Mouse (Mus musculus): Measurements from ENCODE around the gene Gapdhs. TPM values are rescaled to one million over a fixed set of nuclear protein-coding genes. Genes with fewer than 3 reads are reported as not detected.
A peak's percentile ranks its signal among the peaks of the same experiment; 100 is the strongest.
"Not testable (repeated sequence)": the region's sequence is repeated elsewhere in the genome, so short reads cannot be mapped to it uniquely, and the experiment has no call there.

The Gapdhs gene
- polyA plus RNA-seq, 2 experiments, result not detected

DNA sequence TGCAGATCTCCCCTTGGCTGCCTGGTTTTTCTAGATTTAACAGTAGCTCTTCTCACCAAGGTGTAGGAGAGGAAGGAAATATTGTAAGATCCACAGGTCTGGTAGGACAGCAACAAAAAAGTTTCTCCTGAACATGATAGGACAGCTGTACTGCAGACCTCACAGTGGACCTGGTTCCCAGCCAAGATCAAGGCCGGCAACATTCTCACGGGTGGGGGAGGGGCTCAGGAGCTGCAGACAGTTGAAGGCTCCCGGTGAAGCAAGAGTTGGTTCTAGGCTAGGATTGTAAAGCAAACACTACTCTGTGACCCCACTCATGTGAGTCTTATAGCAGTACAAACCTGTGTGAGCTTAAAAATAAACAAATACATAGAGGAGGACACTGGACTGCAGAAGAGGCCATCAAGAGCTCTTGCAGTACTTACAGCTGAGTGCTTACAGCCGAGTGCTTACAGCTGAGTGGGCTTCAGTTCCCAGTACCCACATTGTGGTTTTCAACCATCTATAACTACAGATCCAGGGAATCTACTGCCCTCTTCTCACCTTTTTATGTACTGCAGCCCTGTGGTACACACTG lies 629 bp upstream of the Gapdhs start:
- DNase-seq (ENCODE audit: low spot score) (no peak), ATAC-seq (ENCODE audit: low FRiP score, low read depth) (no peak)
- no peaks in the 10 kb centered on the region for H3K36me3 ChIP-seq (ENCODE audit: control insufficient read depth, insufficient read depth, low read length)
- no peak overlapping the region for H3K4me3 ChIP-seq (replicated peaks; ENCODE audit: low read length)
- no peak for TF ChIP-seq POLR2A (IDR thresholded peaks at IDR 0.05; ENCODE audit: borderline replicate concordance, extremely low read depth, insufficient read depth, insufficient read length)
- no peak overlapping the region for H3K4me2 ChIP-seq (replicated peaks; ENCODE audit: low read depth, low read length, severe bottlenecking)
- no peaks in the 10 kb centered on the region for H3K27me3 ChIP-seq (ENCODE audit: control insufficient read depth, insufficient read depth, low read length)
- WGBS, result 37% methylated on average over 4 of the region's 4 CpGs
- H3K9me3 ChIP-seq (ENCODE audit: control insufficient read depth, low read length), result no peaks in the 10 kb centered on the region
- no peak overlapping the region for H3K9ac ChIP-seq (ENCODE audit: low read depth, low read length, severe bottlenecking)
- no peak overlapping the region for H3K27ac ChIP-seq (replicated peaks; ENCODE audit: low read depth, low read length)
- no peaks in the 10 kb centered on the region for H3K4me1 ChIP-seq (ENCODE audit: control insufficient read depth, insufficient read depth, low read length)

DNA sequence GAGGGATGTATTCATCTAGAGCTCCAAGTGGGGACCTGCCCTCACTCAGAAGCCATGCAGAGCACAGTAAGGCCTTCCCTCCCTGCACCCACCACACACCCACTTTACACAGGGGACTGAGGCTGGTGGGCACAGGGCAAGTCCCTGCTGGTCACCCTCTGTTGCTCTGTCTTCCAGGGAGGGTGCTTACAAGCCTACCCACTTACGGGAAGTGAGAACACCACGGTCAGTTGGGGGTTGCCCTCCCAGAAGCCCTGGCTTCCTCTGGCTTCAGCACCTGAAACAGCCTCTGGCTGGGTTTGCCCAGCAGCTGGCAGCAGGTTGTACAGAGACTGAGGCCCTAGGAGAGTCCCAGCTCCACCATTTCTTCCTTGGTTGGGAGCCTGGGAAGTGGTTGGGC lies 911 bp downstream of the Gapdhs start:
- not testable (repeated sequence) for ATAC-seq (ENCODE audit: low FRiP score, low read depth); H3K4me2 ChIP-seq (replicated peaks; ENCODE audit: low read depth, low read length, severe bottlenecking); DNase-seq (ENCODE audit: low spot score); H3K4me1 ChIP-seq (ENCODE audit: control insufficient read depth, insufficient read depth, low read length); H3K9ac ChIP-seq (ENCODE audit: low read depth, low read length, severe bottlenecking); H3K27me3 ChIP-seq (ENCODE audit: control insufficient read depth, insufficient read depth, low read length); H3K9me3 ChIP-seq (ENCODE audit: control insufficient read depth, low read length); H3K36me3 ChIP-seq (ENCODE audit: control insufficient read depth, insufficient read depth, low read length); H3K27ac ChIP-seq (replicated peaks; ENCODE audit: low read depth, low read length); H3K4me3 ChIP-seq (replicated peaks; ENCODE audit: low read length)
- WGBS, result 100% methylated on average over 2 of the region's 2 CpGs

DNA sequence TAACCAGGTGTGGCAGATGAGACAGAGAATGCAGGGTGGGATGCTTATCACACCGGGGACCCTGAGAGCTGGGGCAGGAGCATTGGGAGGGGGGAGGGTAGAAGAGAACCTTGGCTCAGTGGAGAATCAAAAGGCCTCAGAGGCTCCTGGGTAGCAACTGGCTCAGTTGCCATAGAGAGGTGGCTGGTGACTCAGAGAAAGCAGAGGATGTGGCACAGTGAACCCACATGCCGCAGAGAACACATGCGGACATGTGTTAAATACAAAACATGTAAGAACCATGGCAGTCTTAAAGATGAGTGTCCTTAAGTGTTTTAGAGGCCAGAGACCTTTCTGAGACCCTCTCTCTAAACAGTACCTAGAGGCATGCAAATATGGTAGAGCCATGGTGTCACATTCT lies 7.3 kb downstream of the Gapdhs start:
- Histone ChIP-seq H3K4me3 (replicated peaks; ENCODE audit: low read length) (no peak overlapping the region), H3K9ac (ENCODE audit: low read depth, low read length, severe bottlenecking) (no peak overlapping the region), H3K4me2 (replicated peaks; ENCODE audit: low read depth, low read length, severe bottlenecking) (no peak overlapping the region), H3K36me3 (ENCODE audit: control insufficient read depth, insufficient read depth, low read length) (peaks cover 30% of the 10 kb centered on the region), H3K27me3 (ENCODE audit: control insufficient read depth, insufficient read depth, low read length) (no peaks in the 10 kb centered on the region), H3K27ac (replicated peaks; ENCODE audit: low read depth, low read length) (no peak overlapping the region), H3K9me3 (ENCODE audit: control insufficient read depth, low read length) (no peaks in the 10 kb centered on the region), H3K4me1 (ENCODE audit: control insufficient read depth, insufficient read depth, low read length) (no peaks in the 10 kb centered on the region)
- ATAC-seq (ENCODE audit: low FRiP score, low read depth) (no peak), DNase-seq (ENCODE audit: low spot score) (no peak)
- 98% methylated on average over 3 of the region's 3 CpGs for WGBS
- no peak for TF ChIP-seq POLR2A (IDR thresholded peaks at IDR 0.05; ENCODE audit: borderline replicate concordance, extremely low read depth, insufficient read depth, insufficient read length)

DNA sequence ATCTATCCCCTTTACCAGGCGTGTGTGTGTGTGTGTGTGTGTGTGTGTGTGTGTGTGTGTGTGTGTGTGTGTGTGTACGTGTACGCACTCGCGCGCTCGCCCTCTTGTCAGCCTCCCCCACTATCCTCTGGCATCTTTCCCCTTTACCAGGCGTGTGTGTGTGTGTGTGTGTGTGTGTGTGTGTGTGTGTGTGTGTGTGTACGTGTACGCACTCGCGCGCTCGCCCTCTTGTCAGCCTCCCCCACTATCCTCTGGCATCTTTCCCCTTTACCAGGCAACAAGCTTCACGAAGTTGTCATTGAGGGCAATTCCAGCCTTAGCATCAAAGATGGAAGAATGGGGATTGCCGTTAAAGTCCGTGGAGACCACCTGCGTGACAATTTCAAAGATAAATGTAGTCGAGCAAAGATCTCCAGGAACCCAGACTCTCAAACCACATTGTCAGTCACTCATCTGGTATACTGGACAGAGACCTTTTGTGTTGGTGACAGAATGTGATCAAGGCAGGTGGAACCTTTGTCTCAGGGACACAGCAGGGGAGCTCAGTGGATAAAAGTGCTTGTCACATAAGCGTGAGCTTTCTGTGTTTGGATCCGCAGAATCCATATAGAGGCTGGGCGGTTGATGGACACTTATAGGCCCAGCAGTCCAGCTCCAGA lies 13.3 kb downstream of the Gapdhs start:
- not testable (repeated sequence) for ATAC-seq (ENCODE audit: low FRiP score, low read depth)
- Histone ChIP-seq H3K36me3 (ENCODE audit: control insufficient read depth, insufficient read depth, low read length) (peaks cover 40% of the 10 kb centered on the region), H3K4me3 (replicated peaks; ENCODE audit: low read length) (peak overlapping the region; percentile 62)

DNA sequence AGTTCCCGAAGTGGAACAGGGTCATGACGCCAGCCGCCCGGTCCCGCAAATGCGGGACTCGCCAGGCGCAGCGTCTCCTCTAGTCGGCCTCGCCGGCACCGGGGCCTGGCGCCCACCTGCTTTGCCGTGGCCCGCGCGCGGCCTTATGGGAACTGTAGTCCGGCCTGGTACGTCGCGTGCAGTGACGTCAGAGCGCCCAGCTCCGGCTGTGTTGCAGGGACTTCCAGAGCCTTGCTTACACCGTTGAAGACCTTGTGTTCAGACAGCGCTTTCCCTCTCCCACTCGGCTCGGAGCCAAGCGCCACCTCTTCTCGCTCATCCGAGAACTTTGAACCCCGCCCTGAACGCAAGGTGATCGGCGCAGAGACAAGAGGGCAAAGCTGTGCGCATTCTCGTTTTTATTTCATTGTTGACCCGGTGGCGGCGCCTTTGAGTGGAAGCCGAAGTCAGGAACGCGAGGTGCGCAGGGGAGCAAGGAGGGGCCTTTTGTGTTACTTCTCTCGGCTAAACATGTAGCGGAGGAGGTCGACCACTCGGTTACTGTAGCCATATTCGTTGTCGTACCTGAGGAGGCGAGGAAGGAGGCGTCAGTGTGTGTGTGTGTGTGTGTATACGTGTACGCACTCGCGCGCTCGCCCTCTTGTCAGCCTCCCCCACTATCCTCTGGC lies 14.0 kb downstream of the Gapdhs start, which contains the start of gene Tmem147:
Gene Tmem147, minus strand, starts transcription at position 145 of the 668 bp plus-strand sequence.
- Histone ChIP-seq H3K27me3 (ENCODE audit: control insufficient read depth, insufficient read depth, low read length) (no peaks in the 10 kb centered on the region), H3K9me3 (ENCODE audit: control insufficient read depth, low read length) (no peaks in the 10 kb centered on the region), H3K4me2 (replicated peaks; ENCODE audit: low read depth, low read length, severe bottlenecking) (peak within 1 kb of the TSS; percentile 53), H3K36me3 (ENCODE audit: control insufficient read depth, insufficient read depth, low read length) (peaks cover 36% of the 10 kb centered on the region), H3K27ac (replicated peaks; ENCODE audit: low read depth, low read length) (peak within 1 kb of the TSS; percentile 84), H3K4me3 (replicated peaks; ENCODE audit: low read length) (peak within 1 kb of the TSS; percentile 62), H3K4me1 (ENCODE audit: control insufficient read depth, insufficient read depth, low read length) (peaks cover 16% of the 10 kb centered on the region), H3K9ac (ENCODE audit: low read depth, low read length, severe bottlenecking) (peak within 1 kb of the TSS; percentile 63)
- under 1% methylated on average over 60 of the region's 60 CpGs for WGBS
- ATAC-seq (ENCODE audit: low FRiP score, low read depth) (peak; percentile 98), DNase-seq (ENCODE audit: low spot score) (peak; percentile 98)
- TF ChIP-seq POLR2A (IDR thresholded peaks at IDR 0.05; ENCODE audit: borderline replicate concordance, extremely low read depth, insufficient read depth, insufficient read length), result peak; percentile 56; the same call in 1 of the 2 replicates

More for the DNA sequence above, 13.3 kb downstream of the Gapdhs start:
- DNase-seq (ENCODE audit: low spot score); H3K9me3 ChIP-seq (ENCODE audit: control insufficient read depth, low read length); H3K27me3 ChIP-seq (ENCODE audit: control insufficient read depth, insufficient read depth, low read length): not testable (repeated sequence)
- H3K9ac ChIP-seq (ENCODE audit: low read depth, low read length, severe bottlenecking), result peak overlapping the region; percentile 63
- peak overlapping the region; percentile 53 for H3K4me2 ChIP-seq (replicated peaks; ENCODE audit: low read depth, low read length, severe bottlenecking)
- peak overlapping the region; percentile 84 for H3K27ac ChIP-seq (replicated peaks; ENCODE audit: low read depth, low read length)
- WGBS, result 38% methylated on average over 9 of the region's 22 CpGs
- H3K4me1 ChIP-seq (ENCODE audit: control insufficient read depth, insufficient read depth, low read length), result peaks cover 16% of the 10 kb centered on the region

Measured in limb, embryonic 14.5 days (tissue).